Mouse (Mus musculus): ENCODE measurements at regions not wholly inside any gene's neighbourhood (a gene's known extent, or its start where the extent isn't known, plus 50 kb on each side); places are given as distances from the start of the nearest gene placed in this dataset.

- TF ChIP-seq CTCF (IDR thresholded peaks at IDR 0.05; ENCODE audit: borderline replicate concordance, extremely low read depth, insufficient read depth, insufficient read length), result no peak
- no peak for TF ChIP-seq POLR2A (IDR thresholded peaks at IDR 0.05; ENCODE audit: borderline replicate concordance, extremely low read depth, insufficient read depth, insufficient read length, poor library complexity, severe bottlenecking)
Observed at GRCm38 (mm10) chrX:11983276-11983675, 176.9 kb downstream of the Bcor start.
